Mouse (Mus musculus): ENCODE measurements at regions not wholly inside any gene's neighbourhood (a gene's known extent, or its start where the extent isn't known, plus 50 kb on each side); places are given as distances from the start of the nearest gene placed in this dataset.

DNA sequence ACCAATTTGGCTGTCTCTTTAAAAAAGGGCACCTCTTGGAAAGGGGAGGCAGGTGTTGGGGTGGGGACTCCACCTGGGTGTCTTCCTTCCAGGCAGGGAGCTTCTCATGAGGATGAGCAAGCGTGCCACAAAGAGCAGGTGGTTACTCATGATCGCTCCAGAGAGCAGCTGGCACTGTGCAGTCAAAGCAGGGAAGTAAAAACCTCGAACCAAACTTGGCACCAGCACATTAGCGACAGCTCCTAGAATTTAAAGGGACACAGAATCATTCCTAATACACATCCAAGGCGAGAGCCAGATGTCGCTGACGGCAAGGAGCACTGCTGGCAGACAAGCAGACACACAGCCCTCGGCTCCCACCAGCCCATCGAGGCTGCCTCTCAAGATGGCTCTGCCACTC, 70.4 kb downstream of the Irx5 start:
- no peak for DNase-seq (ENCODE audit: low spot score in 2 of 2)

DNA sequence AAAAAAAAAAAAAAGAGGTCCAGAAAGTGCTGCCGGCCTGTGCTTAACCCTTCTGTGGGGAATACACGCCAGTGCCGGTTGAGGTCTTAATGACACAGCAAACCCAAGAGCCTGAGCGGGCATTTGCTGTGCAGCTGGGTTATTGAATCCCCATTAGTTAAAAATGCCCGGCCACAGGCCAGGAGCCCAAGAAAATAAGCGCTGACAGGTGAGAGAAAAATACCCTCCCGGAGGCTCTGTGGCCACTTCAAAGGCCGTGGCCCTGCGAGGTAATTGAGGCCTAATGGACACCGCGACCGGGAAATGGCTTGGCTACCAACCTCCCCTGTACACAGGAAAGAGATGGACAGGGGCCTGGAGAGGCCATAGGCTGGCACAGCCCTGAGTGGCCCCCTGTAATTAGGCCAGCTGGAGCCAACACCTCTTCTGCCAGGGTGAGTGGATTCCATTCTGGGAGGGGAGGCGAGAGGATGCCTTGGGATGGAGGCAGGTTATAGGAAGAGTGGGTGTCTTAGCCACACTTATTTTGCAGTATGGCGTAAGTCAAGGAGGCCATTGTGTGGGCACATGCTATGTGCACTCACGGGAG, 79.7 kb downstream of the Irx5 start:
- DNase-seq (ENCODE audit: low spot score in 2 of 2) = no peak

GRCm38 (mm10) chr8:92438294-92438693, 80.9 kb downstream of the Irx5 start:
- DNase-seq (ENCODE audit: low spot score in 2 of 2) = no peak

GRCm38 (mm10) chr8:92439713-92440436, 82.5 kb downstream of the Irx5 start:
- DNase-seq (ENCODE audit: low spot score in 2 of 2) = no peak

- DNase-seq (ENCODE audit: low spot score in 2 of 2) = no peak
These were observed 84.7 kb downstream of the Irx5 start for GRCm38 (mm10) chr8:92442086-92442485.

GRCm38 (mm10) chr8:92459291-92459690, 101.9 kb downstream of the Irx5 start:
- no peak for DNase-seq (ENCODE audit: low spot score in 2 of 2)

- DNase-seq (ENCODE audit: low spot score in 2 of 2) = no peak
These were observed 102.9 kb downstream of the Irx5 start for GRCm38 (mm10) chr8:92460129-92460953.

DNA sequence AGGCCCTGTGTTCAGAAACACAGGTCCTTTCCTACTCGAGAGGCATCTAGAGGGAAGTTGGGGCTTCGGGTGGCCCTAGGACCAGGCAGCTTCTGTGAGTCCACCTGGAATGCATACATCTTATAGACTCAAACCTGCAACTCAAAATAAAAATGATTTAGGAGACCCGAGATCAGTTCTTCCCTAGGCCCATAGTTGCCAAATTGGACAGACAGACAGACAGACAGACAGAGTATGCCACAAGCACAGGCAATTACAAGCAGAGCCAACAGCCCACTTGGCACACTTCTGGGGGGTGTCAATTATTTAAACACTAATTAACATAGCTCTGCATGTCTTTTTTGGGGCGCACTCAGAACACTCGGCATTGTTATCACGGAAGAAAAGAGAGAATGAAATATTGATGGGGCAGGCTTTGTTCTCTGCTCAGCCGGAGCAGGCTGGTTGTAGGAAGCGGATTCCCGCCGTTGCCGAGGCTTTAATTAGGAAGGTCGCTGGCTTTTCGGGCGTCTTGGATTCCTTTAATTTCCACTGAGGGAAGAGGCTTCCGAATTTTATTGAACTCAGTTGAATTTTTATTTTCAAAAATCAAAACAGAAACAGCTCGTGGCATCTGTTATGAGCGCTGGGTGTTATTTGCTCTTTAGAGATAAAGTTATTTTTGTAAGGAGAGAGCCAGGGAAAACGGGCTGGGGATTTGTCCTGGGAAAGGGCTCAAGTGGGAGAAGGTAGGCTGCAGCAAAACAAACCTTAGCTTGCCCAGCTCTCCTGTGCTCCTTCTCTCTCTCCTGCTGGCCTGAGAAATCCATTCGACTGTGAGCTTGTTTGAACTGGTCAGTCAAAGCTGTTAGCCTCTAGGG, 111.9 kb downstream of the Irx5 start:
- DNase-seq (ENCODE audit: low spot score in 2 of 2) = no peak

DNA sequence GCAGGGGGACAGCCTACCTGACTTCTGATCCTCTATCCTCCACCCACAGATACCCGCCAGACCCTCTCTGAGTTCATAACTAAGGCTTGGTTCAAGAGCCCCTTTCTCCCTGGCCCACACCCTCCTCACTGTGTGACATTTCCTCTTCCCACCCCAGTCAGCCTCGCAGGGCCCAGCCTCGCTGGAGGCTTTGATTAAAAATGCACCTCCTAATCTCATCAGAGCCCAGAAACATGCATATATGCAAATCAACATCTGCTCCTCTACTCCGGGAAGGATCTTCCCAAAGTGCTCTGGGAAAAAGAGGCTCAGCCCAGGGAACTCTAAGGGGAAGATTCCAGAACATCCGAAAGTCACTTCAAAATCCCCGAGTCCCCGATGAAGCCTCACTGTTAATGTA, 114.8 kb downstream of the Irx5 start:
- no peak for DNase-seq (ENCODE audit: low spot score in 2 of 2)

- no peak for DNase-seq (ENCODE audit: low spot score in 2 of 2)
These were observed 115.4 kb downstream of the Irx5 start for GRCm38 (mm10) chr8:92472817-92473216.

GRCm38 (mm10) chr8:92482393-92482792, 125.0 kb downstream of the Irx5 start:
- no peak for DNase-seq (ENCODE audit: low spot score in 2 of 2)

GRCm38 (mm10) chr8:92483055-92483765, 125.8 kb downstream of the Irx5 start:
- no peak for DNase-seq (ENCODE audit: low spot score in 2 of 2)

GRCm38 (mm10) chr8:92488526-92489159, 131.2 kb downstream of the Irx5 start:
- no peak for DNase-seq (ENCODE audit: low spot score in 2 of 2)

DNA sequence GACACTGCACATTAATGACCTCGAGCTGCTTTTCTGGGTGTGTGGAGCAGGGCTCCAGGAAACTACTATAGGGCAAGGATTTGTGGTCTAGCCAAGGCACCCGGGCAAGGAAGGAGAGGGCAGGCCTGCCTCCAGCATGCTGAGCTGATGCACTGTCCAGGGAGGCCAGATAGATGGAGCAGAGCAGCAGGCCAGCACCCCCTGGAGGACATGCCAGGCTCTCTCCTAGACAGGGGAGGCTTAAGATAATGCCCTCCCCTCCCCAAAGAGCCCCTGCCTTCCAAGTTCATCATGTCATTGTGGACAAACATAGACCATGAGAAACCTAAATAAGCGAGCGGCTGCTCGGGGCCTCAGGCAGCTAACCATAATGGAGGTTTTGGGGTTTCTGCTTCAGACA, 134.1 kb downstream of the Irx5 start:
- DNase-seq (ENCODE audit: low spot score in 2 of 2) = no peak

- DNase-seq (ENCODE audit: low spot score in 2 of 2) = peak; percentile 18 to 64
These were observed 136.0 kb downstream of the Irx5 start for GRCm38 (mm10) chr8:92493403-92493802.

GRCm38 (mm10) chr8:92505552-92506281, 148.3 kb downstream of the Irx5 start:
- DNase-seq (ENCODE audit: low spot score in 2 of 2) = no peak

DNA sequence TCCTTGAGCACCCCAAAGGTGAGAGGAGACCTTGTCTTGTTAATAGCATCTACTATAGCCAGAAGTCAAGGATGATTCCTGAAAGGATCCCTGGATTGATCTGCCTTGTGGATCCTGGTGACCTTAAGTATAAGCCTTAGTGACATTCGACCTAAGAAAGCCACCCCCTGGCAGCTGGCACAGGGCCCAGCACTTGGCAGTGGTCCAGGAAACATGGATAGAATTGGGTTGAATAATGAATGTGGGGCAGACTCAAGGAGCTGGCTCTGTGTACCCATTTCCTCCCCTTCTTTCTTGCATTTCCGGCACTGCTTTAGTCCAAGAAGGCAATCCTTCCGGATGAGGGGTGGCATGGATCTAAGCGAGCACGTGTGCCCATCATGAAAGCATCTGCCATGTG, 149.0 kb downstream of the Irx5 start:
- DNase-seq (ENCODE audit: low spot score in 2 of 2) = no peak

DNA sequence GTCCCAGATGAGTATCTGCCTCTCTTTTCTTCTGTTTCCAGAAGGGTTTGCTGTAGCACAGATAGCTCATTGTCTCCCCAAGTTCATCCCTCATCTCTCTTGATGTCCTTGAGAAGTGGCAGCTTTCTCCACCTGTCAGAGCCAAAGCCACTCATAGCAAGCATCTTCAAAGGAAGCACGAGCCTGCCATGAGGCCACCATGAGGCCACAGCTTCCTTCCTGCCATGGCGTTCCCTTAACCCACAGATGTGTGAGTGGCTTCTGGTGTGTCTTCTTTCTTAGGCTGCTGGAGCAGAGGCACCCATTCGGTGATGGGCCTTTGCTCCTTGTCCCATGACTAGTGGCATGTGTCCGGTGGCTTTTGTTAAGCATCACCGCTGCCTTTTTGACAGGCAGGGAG, 149.5 kb downstream of the Irx5 start:
- no peak for DNase-seq (ENCODE audit: low spot score in 2 of 2)

DNA sequence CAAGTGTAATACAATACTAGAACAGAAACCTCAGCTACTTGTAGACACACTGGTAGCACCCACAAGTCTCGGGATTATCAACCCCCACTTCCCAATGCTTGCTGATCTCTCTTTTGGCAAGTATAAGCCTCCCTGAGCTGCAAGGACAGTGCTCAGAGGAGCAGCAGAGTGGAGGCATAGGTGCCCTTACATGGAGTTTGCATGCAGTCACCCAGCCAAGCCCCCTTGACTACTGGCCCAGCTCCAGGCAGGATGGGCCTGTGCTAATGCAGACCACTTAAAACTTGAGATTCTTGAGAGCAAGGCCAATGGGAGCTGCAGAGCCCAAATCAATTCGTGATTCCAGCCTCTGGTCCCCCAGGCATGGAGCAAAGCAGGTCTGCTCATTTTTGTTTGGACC, 158.0 kb downstream of the Irx5 start:
- DNase-seq (ENCODE audit: low spot score in 2 of 2) = no peak

GRCm38 (mm10) chr8:92518031-92518430, 156.1 kb upstream of the Irx6 start:
- DNase-seq (ENCODE audit: low spot score in 2 of 2) = no peak

All from urinary bladder, postnatal 4 days (tissue).